In the genomic region with DNA sequence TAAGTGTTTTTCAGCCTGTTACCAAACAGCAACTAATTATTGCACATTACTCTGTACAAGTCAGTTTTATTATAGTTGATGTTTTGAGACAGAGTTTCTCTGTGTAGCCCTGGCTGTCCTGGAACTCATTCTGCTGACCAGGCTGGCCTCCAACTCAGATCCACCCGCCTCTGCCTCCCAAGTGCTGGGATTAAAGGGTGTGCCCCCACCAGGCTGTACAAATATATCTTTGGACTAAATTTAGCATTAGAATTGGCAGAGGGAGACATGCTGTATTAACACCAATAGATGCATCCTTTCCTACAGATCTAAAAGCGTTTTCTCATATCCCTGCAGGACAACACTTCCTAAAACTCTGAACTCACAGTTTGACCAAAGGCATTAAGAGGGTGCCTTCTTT, we compare ENCODE assay signal across 8 mouse cellular contexts. TPM values are rescaled to one million over a fixed set of nuclear protein-coding genes. Genes with fewer than 3 reads are reported as not detected.
DNase-seq lines count a peak whose midpoint lies in the region; ATAC-seq and TF ChIP-seq lines count a peak whose summit lies in the region.
"Had no signal": no experiment of that assay in that cellular context is flagged by ENCODE, and none has a peak within 500 bp of the region (broad histone marks: within the 10 kb centered on the region; RNA-seq: fewer than 3 reads in every experiment).

No protein-coding gene starts in this region.

- peak overlapping the region; percentile 66 for H3K27ac ChIP-seq in gastrocnemius, adult 2 months

- H3K4me3 ChIP-seq in gastrocnemius, adult 2 months, result 0 out of 2 replicates have a peak overlapping the region, but pooled peaks have one; percentile 30

- intact Hi-C loops in gastrocnemius, adult 2 months (cut with DNase I), result no loop called here
- intact Hi-C loops in gastrocnemius, postnatal 14 days (cut with DNase I; ENCODE audit: low total_unique reads), result loop anchor here (2.0 to 10.0 kb wide), 2 partner anchors 344 to 500 kb away; no protein-coding TSS in a partner anchor

- no peak for TF ChIP-seq CTCF in gastrocnemius, adult 2 months (IDR thresholded peaks at IDR 0.05)

- no peak for ATAC-seq in erythroblast, adult 5-6 weeks (replicated peaks; ENCODE audit: low FRiP score, poor library complexity, severe bottlenecking)
- ATAC-seq: activated CD4-positive, CD25-positive, alpha-beta regulatory T cell, adult 4 months; Patski had no signal

- DNase-seq in gastrocnemius, adult 18-20 months (ENCODE audit: low spot score), result peak; percentile 53
- no peak for DNase-seq in gastrocnemius, postnatal 25 days
- peak; percentile 63 for DNase-seq in gastrocnemius, adult 2 months
- DNase-seq in gastrocnemius, postnatal 14 days, result no peak
- DNase-seq in skeletal muscle tissue, adult 2 months (ENCODE audit: low read depth, low spot score), result peak; percentile 50

RNA-seq across cellular contexts. Expression of a gene that starts 3.7 kb away (rescaled TPM):
- 100 to 1,000 TPM; 173 to 219 TPM for total RNA-seq in gastrocnemius, adult 18-20 months (2021)
- 10 to 100 TPM; 39.5 to 77.7 TPM for total RNA-seq in gastrocnemius, postnatal 25 days (2021)
- total RNA-seq in gastrocnemius, adult 2 months (2021), result 100 to 1,000 TPM; 120 to 170 TPM
- 10 to 100 TPM; 27.6 to 41.4 TPM for total RNA-seq in gastrocnemius, postnatal 14 days (2021)
- 3,214 and 3,327 TPM in 2 replicates for total RNA-seq in erythroblast, adult 5-6 weeks (2015; ENCODE audit: low replicate concordance)
- 4,146 and 5,406 TPM in 2 replicates for total RNA-seq in erythroblast, adult 5-6 weeks (2017; ENCODE audit: low replicate concordance)

RNA-seq across cellular contexts. Expression of a gene that starts 33.6 kb away (rescaled TPM):
- total RNA-seq in gastrocnemius, adult 18-20 months (2021), result 10 to 100 TPM; 94.5 to 96.7 TPM
- 100 to 1,000 TPM; 101 to 117 TPM for total RNA-seq in gastrocnemius, postnatal 25 days (2021)
- total RNA-seq in gastrocnemius, adult 2 months (2021), result 100 to 1,000 TPM in 1 of 2 experiments, 10 to 100 TPM in 1; 83.3 to 126 TPM
- 100 to 1,000 TPM in 1 of 2 experiments, 10 to 100 TPM in 1; 97.7 to 103 TPM for total RNA-seq in gastrocnemius, postnatal 14 days (2021)
- total RNA-seq in erythroblast, adult 5-6 weeks (2015; ENCODE audit: low replicate concordance), result 5.6 and 15.4 TPM in 2 replicates
- total RNA-seq in erythroblast, adult 5-6 weeks (2017; ENCODE audit: low replicate concordance), result 8.9 and 11.0 TPM in 2 replicates

RNA-seq across cellular contexts. Expression of a gene that starts 50.5 kb away (rescaled TPM):
- total RNA-seq in gastrocnemius, adult 18-20 months (2021), result 10 to 100 TPM in 1 of 2 experiments, 1 to 10 TPM in 1; 2.9 to 14.2 TPM
- 10 to 100 TPM in 1 of 2 experiments, 1 to 10 TPM in 1; 6.6 to 16.7 TPM for total RNA-seq in gastrocnemius, postnatal 25 days (2021)
- total RNA-seq in gastrocnemius, adult 2 months (2021), result 10 to 100 TPM; 15.5 to 18.9 TPM
- 1 to 10 TPM; 6.8 to 8.8 TPM for total RNA-seq in gastrocnemius, postnatal 14 days (2021)
- total RNA-seq in erythroblast, adult 5-6 weeks (2015; ENCODE audit: low replicate concordance), result 12.9 and 13.4 TPM in 2 replicates
- 1.3 and 3.3 TPM in 2 replicates for total RNA-seq in erythroblast, adult 5-6 weeks (2017; ENCODE audit: low replicate concordance)

Comparison
In these comparisons a context has a peak if more than half of its experiments do, and no peak if none do; other contexts are left out.
1. DNase-seq: peak in gastrocnemius, adult 18-20 months (single experiment), gastrocnemius, adult 2 months (single experiment) and skeletal muscle tissue, adult 2 months (single experiment); none in gastrocnemius, postnatal 25 days (single experiment) and gastrocnemius, postnatal 14 days (single experiment).
2. RNA of a gene that starts 3.7 kb away (total RNA-seq): 3,214 to 5,406 TPM in erythroblast, adult 5-6 weeks; 173 to 219 TPM in gastrocnemius, adult 18-20 months, 120 to 170 TPM in gastrocnemius, adult 2 months, 39.5 to 77.7 TPM in gastrocnemius, postnatal 25 days and 27.6 to 41.4 TPM in gastrocnemius, postnatal 14 days; every median in the first group is over 10 times any median in the second.
3. RNA of a gene that starts 33.6 kb away (total RNA-seq): 83.3 to 126 TPM in gastrocnemius, adult 2 months, 101 to 117 TPM in gastrocnemius, postnatal 25 days, 97.7 to 103 TPM in gastrocnemius, postnatal 14 days and 94.5 to 96.7 TPM in gastrocnemius, adult 18-20 months; 5.6 to 15.4 TPM in erythroblast, adult 5-6 weeks; every median in the first group is over 4 times any median in the second.